Mouse (Mus musculus): Measurements from ENCODE around the gene Mpv17l2. TPM values are rescaled to one million over a fixed set of nuclear protein-coding genes. Genes with fewer than 3 reads are reported as not detected.

The Mpv17l2 gene
- total RNA-seq, 4 experiments from 2014 or later = 30.3 to 38.5 (median 31.7) TPM

GRCm38 (mm10) chr8:70724216-70724615, 36.5 kb downstream of the Mpv17l2 start:
- DNase-seq (ENCODE audit: low spot score in 2 of 2) = no peak

GRCm38 (mm10) chr8:70723486-70724210, 37.1 kb downstream of the Mpv17l2 start, which contains the start of gene Pde4c:
Pde4c (plus strand) TSS chr8:70723720.
- DNase-seq (ENCODE audit: low spot score in 2 of 2) = no peak

GRCm38 (mm10) chr8:70721601-70722000, 39.1 kb downstream of the Mpv17l2 start:
- DNase-seq (ENCODE audit: low spot score in 2 of 2) = no peak

- DNase-seq (ENCODE audit: low spot score in 2 of 2) = peak in 1 of 2 experiments; percentile 86
These were observed 40.0 kb downstream of the Mpv17l2 start for GRCm38 (mm10) chr8:70720739-70721138.

- DNase-seq (ENCODE audit: low spot score in 2 of 2) = no peak
These were observed 40.9 kb downstream of the Mpv17l2 start for GRCm38 (mm10) chr8:70719796-70720270.

- no peak for DNase-seq (ENCODE audit: low spot score in 2 of 2)
These were observed 42.4 kb downstream of the Mpv17l2 start, which contains the start of gene Gm3336 for GRCm38 (mm10) chr8:70718297-70718696. Gm3336 (plus strand) TSS chr8:70718543.

GRCm38 (mm10) chr8:70716521-70717400, 44.0 kb downstream of the Mpv17l2 start:
- DNase-seq (ENCODE audit: low spot score in 2 of 2) = no peak

GRCm38 (mm10) chr8:70715086-70715485, 45.7 kb downstream of the Mpv17l2 start:
- DNase-seq (ENCODE audit: low spot score in 2 of 2) = no peak

- DNase-seq (ENCODE audit: low spot score in 2 of 2) = no peak
These were observed 46.8 kb downstream of the Mpv17l2 start for GRCm38 (mm10) chr8:70713991-70714390.

- no peak for DNase-seq (ENCODE audit: low spot score in 2 of 2)
These were observed 49.7 kb downstream of the Mpv17l2 start for GRCm38 (mm10) chr8:70711041-70711440.

GRCm38 (mm10) chr8:70710296-70710695, 50.5 kb downstream of the Mpv17l2 start:
- no peak for DNase-seq (ENCODE audit: low spot score in 2 of 2)

- no peak for DNase-seq (ENCODE audit: low spot score in 2 of 2)
These were observed 51.0 kb downstream of the Mpv17l2 start for GRCm38 (mm10) chr8:70709794-70710193.

Small RNA genes within 50 kb of the gene (microRNA-seq; reads per million reads assigned to microRNA genes)
- 41.2 to 55.3 reads per million in 2 experiments for gene Mir7240

Other genes starting within 250 kb of the Mpv17l2 start
- 100 to 1,000 TPM; 420 to 440 (median 425) TPM for gene Fkbp8, start 233.2 kb downstream of the Mpv17l2 start, total RNA-seq (2022)
- gene Kxd1, start 233.0 kb downstream of the Mpv17l2 start, total RNA-seq (2022) = 10 to 100 TPM; 36.7 to 46.9 (median 39.6) TPM
- 10 to 100 TPM; 19.6 to 22.0 (median 20.8) TPM for gene Ell, start 221.5 kb downstream of the Mpv17l2 start, total RNA-seq (2022)
- gene Isyna1, start 166.6 kb downstream of the Mpv17l2 start, total RNA-seq (2022) = 10 to 100 TPM; 42.8 to 55.9 (median 51.8) TPM
- gene Ssbp4, start 152.1 kb downstream of the Mpv17l2 start, total RNA-seq (2022) = 100 to 1,000 TPM; 196 to 262 (median 224) TPM
- 1 to 10 TPM in 2 of 4 experiments, under 1 TPM in 2; 0.24 to 1.6 (median 1.1) TPM for gene Lrrc25, start 144.8 kb downstream of the Mpv17l2 start, total RNA-seq (2022)
- gene Gdf15, start 128.5 kb downstream of the Mpv17l2 start, total RNA-seq (2022) = not detected
- gene Pgpep1, start 100.6 kb downstream of the Mpv17l2 start, total RNA-seq (2022) = 10 to 100 TPM; 19.8 to 34.7 (median 23.3) TPM
- 10 to 100 TPM; 57.1 to 66.2 (median 64.1) TPM for gene Lsm4, start 87.7 kb downstream of the Mpv17l2 start, total RNA-seq (2022)
- 100 to 1,000 TPM; 149 to 190 (median 160) TPM for gene Jund, start 62.0 kb downstream of the Mpv17l2 start, total RNA-seq (2022)
- under 1 TPM in 2 of 4 experiments, not detected in 2; 0.14 to 0.16 TPM for gene Iqcn, start 57.5 kb downstream of the Mpv17l2 start, total RNA-seq (2022)
- not detected for gene Gm3336, start 42.4 kb downstream of the Mpv17l2 start, total RNA-seq (2022)
- gene Pde4c, start 37.2 kb downstream of the Mpv17l2 start, total RNA-seq (2022) = 1 to 10 TPM; 1.1 to 2.9 (median 1.5) TPM
- gene Rab3a, start 6.3 kb downstream of the Mpv17l2 start, total RNA-seq (2022) = 100 to 1,000 TPM; 732 to 771 (median 756) TPM
- gene Pik3r2, start 15.8 kb upstream of the Mpv17l2 start, total RNA-seq (2022) = 100 to 1,000 TPM; 145 to 157 (median 153) TPM
- gene Mast3, start 44.1 kb upstream of the Mpv17l2 start, total RNA-seq (2022) = 100 to 1,000 TPM; 340 to 427 (median 396) TPM
- gene Il12rb1, start 47.5 kb upstream of the Mpv17l2 start, total RNA-seq (2022) = 1 to 10 TPM in 1 of 4 experiments, under 1 TPM in 3; 0.83 to 1.1 (median 0.85) TPM
- gene Arrdc2, start 78.8 kb upstream of the Mpv17l2 start, total RNA-seq (2022) = 10 to 100 TPM; 14.8 to 25.8 (median 21.3) TPM
- 10 to 100 TPM; 16.5 to 20.0 (median 16.6) TPM for gene Kcnn1, start 102.3 kb upstream of the Mpv17l2 start, total RNA-seq (2022)
- 10 to 100 TPM; 69.8 to 87.9 (median 78.7) TPM for gene Ccdc124, start 113.0 kb upstream of the Mpv17l2 start, total RNA-seq (2022)
- gene Slc5a5, start 131.8 kb upstream of the Mpv17l2 start, total RNA-seq (2022) = 10 to 100 TPM; 10.5 to 12.3 (median 11.0) TPM
- gene Rpl18a, start 136.5 kb upstream of the Mpv17l2 start, total RNA-seq (2022) = 100 to 1,000 TPM; 619 to 893 (median 714) TPM
- gene Map1s, start 145.0 kb upstream of the Mpv17l2 start, total RNA-seq (2022) = 10 to 100 TPM; 85.7 to 93.1 (median 88.8) TPM